Mouse (Mus musculus) ZHBTc4 (cell line): ENCODE results near the gene Gm10477.
A peak's percentile ranks its signal among the peaks of the same experiment; 100 is the strongest.
"Not testable (repeated sequence)": the region's sequence is repeated elsewhere in the genome, so short reads cannot be mapped to it uniquely, and the experiment has no call there.

ENCODE experiments used
- DNase-seq: peaks from one replicate; pipeline ENCODE4 v3.0.0-alpha.2; 2011; ENCODE audit warnings: low read depth, low spot score

Gene Gm10477

DNA sequence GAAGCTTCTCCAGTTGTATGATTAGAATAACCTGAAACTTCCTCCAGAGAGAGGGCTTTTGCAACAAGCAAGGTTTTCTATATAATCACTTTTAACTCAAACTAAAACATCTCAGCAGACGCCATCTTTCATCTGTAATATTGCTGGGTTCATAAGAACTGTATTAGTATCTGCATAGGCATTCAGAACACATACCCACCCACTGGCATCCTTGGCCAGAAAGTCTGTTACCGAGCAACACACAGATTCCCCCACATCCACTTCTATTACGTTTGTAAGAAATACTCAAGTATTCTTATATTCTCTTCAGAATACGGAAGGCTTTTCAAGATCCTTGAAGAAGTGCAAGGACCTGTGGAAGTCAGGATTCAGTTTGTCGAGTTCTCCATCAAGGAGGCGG lies at the start of gene Gm10477:
Gm10477 (plus strand) TSS at position 301 of the 400 bp plus-strand sequence.
- not testable (repeated sequence) for DNase-seq

DNA sequence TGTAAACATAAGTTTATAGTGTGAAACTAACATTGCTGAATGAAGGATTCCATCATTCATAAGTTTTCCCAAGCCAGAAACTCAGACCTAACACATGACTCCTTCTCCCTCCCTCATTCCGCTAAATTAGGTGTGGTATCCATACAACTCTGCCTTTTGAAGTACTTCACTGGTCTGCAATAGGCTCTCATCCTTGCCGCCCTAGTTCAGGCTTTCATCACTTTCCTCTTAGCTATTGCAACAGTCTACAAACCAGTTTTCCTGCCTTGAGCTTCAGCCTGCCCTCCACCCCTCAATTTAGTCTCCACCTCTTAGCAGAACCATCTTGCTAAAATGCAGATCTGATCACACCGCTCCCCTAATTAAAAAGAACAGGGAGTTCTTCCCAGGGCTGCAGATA lies 47.0 kb upstream of the Gm10477 start:
- DNase-seq, result no peak

DNA sequence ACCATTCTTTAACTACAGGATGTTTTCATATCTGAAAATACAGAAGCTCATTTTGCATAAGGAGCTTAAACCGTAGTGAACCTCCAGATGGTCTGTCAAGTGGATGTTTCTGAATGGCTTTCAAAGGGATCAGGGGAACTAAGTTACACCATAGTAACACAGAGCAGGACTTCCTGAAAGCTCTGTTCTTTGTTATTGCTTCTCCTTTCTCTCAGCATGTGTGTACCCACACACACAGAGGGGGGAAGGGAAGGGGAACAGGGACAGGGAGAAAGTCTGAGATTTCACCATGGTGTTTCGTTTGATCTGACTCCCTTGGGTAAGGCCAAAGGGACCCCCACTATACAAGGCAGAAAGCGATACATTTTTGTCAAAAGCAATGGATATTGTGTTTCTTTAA lies 42.6 kb upstream of the Gm10477 start:
- no peak for DNase-seq

DNA sequence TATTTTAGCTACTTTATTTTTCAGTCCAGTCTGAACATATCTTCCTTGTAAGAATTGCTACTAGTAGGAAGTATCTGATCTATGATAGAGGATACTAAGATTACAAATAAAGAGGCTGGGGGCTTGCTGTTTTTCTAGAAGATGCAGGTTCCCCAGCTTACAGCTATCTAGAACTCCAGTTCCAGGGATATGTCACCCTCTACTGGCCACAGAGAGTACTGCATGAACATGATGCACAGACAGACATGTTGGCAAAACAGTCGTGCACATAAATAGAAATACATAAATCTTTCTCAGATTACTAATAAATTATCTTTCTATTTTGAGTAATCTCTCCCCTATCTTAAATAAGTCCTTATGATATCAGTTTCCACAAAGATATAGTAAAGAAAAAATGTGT lies 34.8 kb upstream of the Gm10477 start:
- peak; percentile 62 for DNase-seq

DNA sequence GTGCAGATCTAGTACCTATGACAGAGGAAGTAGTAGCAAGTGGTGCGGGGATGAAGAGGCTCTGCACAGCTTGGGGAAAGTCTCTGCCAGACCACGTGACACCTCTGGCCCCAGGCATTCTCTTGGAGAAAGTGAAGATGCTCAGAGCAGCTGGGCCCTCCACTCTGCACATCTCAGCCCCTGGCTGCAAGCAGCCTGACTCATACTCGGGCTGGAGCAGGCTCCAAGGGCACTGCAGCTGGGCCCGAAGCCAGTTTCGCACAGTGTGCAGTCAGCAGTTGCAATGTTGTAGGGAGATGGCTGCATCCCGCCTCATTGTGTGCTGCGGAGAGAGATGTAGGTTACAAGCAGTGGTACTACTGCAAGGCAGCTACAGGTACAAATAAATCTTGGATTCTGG lies 27.3 kb upstream of the Gm10477 start:
- DNase-seq, result no peak

- peak; percentile 49 for DNase-seq
Measured at GRCm38 (mm10) chrX:56531266-56531665, 6.7 kb downstream of the Gm10477 start.

DNA sequence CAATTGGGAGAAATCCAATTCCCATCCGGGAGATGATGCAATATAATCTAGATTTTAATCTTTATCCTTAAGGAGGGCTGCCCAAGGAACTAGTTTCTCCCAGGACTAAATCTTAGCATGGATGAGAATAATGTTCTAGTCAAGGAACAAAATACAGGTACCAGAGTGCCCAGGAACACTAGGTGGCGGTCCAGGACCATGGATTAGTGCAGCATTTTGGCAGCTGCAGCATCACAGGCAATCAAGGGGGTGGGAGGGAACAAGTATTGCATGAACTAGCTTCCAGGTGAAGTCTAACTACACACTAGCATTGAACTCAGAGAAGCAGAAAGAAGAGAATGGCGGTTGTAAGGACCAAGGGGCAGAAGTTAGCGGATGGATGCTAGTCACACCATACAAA lies 12.6 kb downstream of the Gm10477 start:
- peak; percentile 23 for DNase-seq

- no peak for DNase-seq
Measured at GRCm38 (mm10) chrX:56549506-56549905, 25.0 kb downstream of the Gm10477 start, which contains the start of gene Gm648. Gene Gm648, minus strand, starts transcription at chrX:56549606.

DNA sequence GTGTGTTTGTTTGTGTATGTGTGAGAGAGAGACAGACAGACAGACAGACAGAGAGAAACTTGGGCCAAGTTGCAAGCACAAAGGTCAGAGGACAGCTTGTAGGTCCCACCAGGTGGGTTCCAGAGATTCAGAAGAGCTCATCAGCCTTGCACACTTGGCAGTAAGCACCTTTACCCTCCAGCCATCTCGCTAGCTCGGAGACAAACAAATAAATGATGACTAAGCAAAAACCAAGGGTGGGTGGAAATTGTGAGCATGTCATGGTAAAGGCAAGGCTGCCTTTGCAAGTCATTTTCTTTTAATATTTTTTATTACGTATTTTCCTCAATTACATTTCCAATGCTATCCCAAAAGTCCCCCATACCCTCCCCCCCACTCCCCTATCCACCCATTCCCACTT lies 29.0 kb downstream of the Gm10477 start:
- no peak for DNase-seq

DNA sequence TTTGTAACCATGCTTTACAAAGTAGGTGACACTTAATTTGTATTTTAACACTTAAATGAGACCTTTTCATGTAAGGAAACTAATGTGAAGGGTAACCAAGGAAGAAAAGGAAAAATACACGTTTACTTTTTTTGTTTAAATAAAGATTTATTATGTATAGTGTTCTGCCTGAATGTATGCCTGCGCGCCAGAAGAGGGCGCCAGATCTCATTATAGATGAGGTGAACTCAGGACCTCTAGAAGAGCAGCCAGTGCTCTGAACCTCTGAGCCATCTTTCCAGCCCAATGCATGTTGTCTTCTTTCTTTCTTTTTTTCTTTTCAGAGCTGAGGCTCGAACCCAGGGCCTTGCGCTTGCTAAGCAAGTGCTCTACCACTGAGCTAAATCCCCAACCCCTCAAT lies 47.9 kb downstream of the Gm10477 start:
- peak; percentile 43 for DNase-seq
